Mouse (Mus musculus) spleen, adult 2 months (tissue): Measurements from ENCODE around the gene Ldb3.

Experiments used
- CTCF ChIP-seq: fragments of 200-500 bp; IDR thresholded peaks from 2 replicates; pipeline ENCODE4 v1.5.1; 2011; ENCODE audit warnings: mild to moderate bottlenecking, inconsistent platforms; ENCODE audit not compliant: insufficient read depth, insufficient read length, insufficient replicate concordance; ENCODE audit errors: extremely low read depth
- POLR2A ChIP-seq: fragments of 200-500 bp; IDR thresholded peaks from 2 replicates; pipeline ENCODE4 v1.6.1; 2011; ENCODE audit warnings: low read depth, low read length, inconsistent platforms

DNA sequence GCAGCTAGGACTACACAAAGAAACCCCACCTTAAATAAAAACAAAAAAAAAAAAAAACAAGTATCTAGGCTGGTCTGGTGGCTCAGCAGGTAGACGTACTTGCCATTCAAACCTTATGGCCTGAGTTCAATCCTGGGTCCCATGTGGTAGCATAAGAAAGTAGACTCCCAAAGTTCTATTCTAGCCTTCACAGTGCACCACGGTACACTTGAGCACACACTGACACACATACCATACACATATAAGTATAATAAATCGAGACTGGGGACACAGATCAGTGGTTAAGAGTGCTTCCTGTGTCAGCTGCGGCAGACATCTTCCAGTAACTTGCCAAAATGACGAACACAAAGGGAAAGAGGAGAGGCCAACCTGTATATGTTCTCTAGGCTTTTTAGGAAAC is 72.6 kb downstream of the Ldb3 start:
- TF ChIP-seq CTCF (no peak), POLR2A (no peak)
